In the genomic region with DNA sequence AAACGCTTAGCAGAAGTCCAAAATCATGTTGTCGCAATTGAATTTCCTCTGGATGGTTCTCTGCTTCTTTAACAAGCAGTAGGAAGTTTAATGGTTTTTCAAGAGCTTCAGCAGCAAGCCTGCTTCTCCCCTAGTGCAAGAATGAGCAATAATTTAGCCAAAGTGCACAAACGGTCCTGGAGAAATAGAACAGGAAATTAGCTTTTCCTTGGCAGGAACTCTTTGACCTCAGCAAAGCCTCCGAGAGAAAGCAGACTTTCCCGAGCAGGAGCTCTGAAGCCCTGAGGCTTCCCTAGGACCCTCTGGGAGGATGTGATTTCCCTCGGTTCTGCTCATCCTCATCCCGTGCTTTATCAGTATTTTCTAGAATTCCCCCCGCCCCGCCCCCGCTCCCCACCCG, we compare ENCODE assay signal across 10 mouse cellular contexts. TPM values are rescaled to one million over a fixed set of nuclear protein-coding genes. Genes with fewer than 3 reads are reported as not detected.
DNase-seq lines count a peak whose midpoint lies in the region; ATAC-seq and TF ChIP-seq lines count a peak whose summit lies in the region.
"Had no signal": no experiment of that assay in that cellular context is flagged by ENCODE, and none has a peak within 500 bp of the region (broad histone marks: within the 10 kb centered on the region; RNA-seq: fewer than 3 reads in every experiment).

No protein-coding gene starts in this region.

- no peak overlapping the region for H3K4me2 ChIP-seq in liver, embryonic 11.5 days
- no peak overlapping the region for H3K4me2 ChIP-seq in liver, embryonic 12.5 days
- H3K4me2 ChIP-seq in embryonic facial prominence, embryonic 14.5 days (ENCODE audit: low read depth, low read length): peak overlapping the region; percentile 33

- WGBS in liver, embryonic 11.5 days: 23% methylated on average over 11 of the region's 11 CpGs
- 18% methylated on average over 11 of the region's 11 CpGs for WGBS in liver, embryonic 12.5 days (ENCODE audit: insufficient replicate concordance)
- WGBS in embryonic facial prominence, embryonic 14.5 days: 17% methylated on average over 11 of the region's 11 CpGs
- WGBS in small intestine, adult 2 months: 7% methylated on average over 11 of the region's 11 CpGs

- ATAC-seq in liver, embryonic 11.5 days (replicated peaks; ENCODE audit: low FRiP score): 0 out of 2 replicates have a peak, but pooled peaks have one; percentile 31
- ATAC-seq in liver, embryonic 12.5 days: no peak
- no peak for ATAC-seq in embryonic facial prominence, embryonic 14.5 days (ENCODE audit: low read depth)

- TF ChIP-seq CTCF in small intestine, adult 2 months (IDR thresholded peaks at IDR 0.05; ENCODE audit: extremely low read depth, insufficient read length, insufficient replicate concordance, low read depth, low read length): no peak
- no peak for TF ChIP-seq CTCF in left cerebral cortex, adult 2 months (IDR thresholded peaks at IDR 0.05)

- no peak for DNase-seq in liver, embryonic 11.5 days (ENCODE audit: low spot score)
- peak; percentile 77 for DNase-seq in embryonic facial prominence, embryonic 14.5 days (ENCODE audit: low spot score)
- DNase-seq in heart, postnatal 4 days: peak; percentile 17
- no peak for DNase-seq in cerebellum, adult 18-20 months
- DNase-seq in left cerebral cortex, adult 2 months (ENCODE audit: extremely low spot score in 1 of 2, low spot score in 2 of 2): no peak
- no peak for DNase-seq in urinary bladder, postnatal 14 days (ENCODE audit: low spot score)
- DNase-seq: adrenal gland, postnatal 10 days; thymus, adult 2 months had no signal

- no peak overlapping the region for H3K4me3 ChIP-seq in liver, embryonic 11.5 days (ENCODE audit: low read depth, low read length)
- H3K4me3 ChIP-seq in liver, embryonic 12.5 days: no peak overlapping the region
- no peak overlapping the region for H3K4me3 ChIP-seq in embryonic facial prominence, embryonic 14.5 days (ENCODE audit: low read depth, low read length)
- no peak overlapping the region for H3K4me3 ChIP-seq in small intestine, adult 2 months (ENCODE audit: low read depth, low read length)
- no peak overlapping the region for H3K4me3 ChIP-seq in left cerebral cortex, adult 2 months

- no peaks in the 10 kb centered on the region for H3K36me3 ChIP-seq in liver, embryonic 11.5 days (ENCODE audit: control insufficient read depth, insufficient read depth, low read length)
- H3K36me3 ChIP-seq in liver, embryonic 12.5 days: no peaks in the 10 kb centered on the region
- H3K36me3 ChIP-seq in embryonic facial prominence, embryonic 14.5 days (ENCODE audit: control insufficient read depth, insufficient read depth, low read length): no peaks in the 10 kb centered on the region
- H3K36me3 ChIP-seq in small intestine, adult 2 months (ENCODE audit: control insufficient read depth, insufficient read depth, low read length): no peaks in the 10 kb centered on the region

- H3K27ac ChIP-seq in liver, embryonic 11.5 days (ENCODE audit: low read depth, low read length): peak overlapping the region; percentile 25; the same call in 1 of the 2 replicates
- no peak overlapping the region for H3K27ac ChIP-seq in liver, embryonic 12.5 days
- peak overlapping the region; percentile 71; the same call in 1 of the 2 replicates for H3K27ac ChIP-seq in embryonic facial prominence, embryonic 14.5 days (replicated peaks; ENCODE audit: low read depth, low read length)
- H3K27ac ChIP-seq in small intestine, adult 2 months (ENCODE audit: insufficient read depth, low read depth, low read length): peak overlapping the region; percentile 79; the same call in 1 of the 2 replicates
- no peak overlapping the region for H3K27ac ChIP-seq in left cerebral cortex, adult 2 months

- intact Hi-C loops in left cerebral cortex, adult 2 months (cut with DNase I): no loop called here

- H3K9ac ChIP-seq in liver, embryonic 11.5 days (ENCODE audit: low read depth, low read length): no peak overlapping the region
- H3K9ac ChIP-seq in liver, embryonic 12.5 days: no peak overlapping the region
- no peak overlapping the region for H3K9ac ChIP-seq in embryonic facial prominence, embryonic 14.5 days (ENCODE audit: low read depth, low read length)

- H3K4me1 ChIP-seq in liver, embryonic 11.5 days (replicated peaks; ENCODE audit: control insufficient read depth, insufficient read depth, low read length): peaks cover 8% of the 10 kb centered on the region
- peaks cover 28% of the 10 kb centered on the region for H3K4me1 ChIP-seq in liver, embryonic 12.5 days
- H3K4me1 ChIP-seq in embryonic facial prominence, embryonic 14.5 days (ENCODE audit: control insufficient read depth, insufficient read depth, low read length): peaks cover 41% of the 10 kb centered on the region
- peaks cover 17% of the 10 kb centered on the region; the same call in 1 of the 2 replicates for H3K4me1 ChIP-seq in small intestine, adult 2 months (ENCODE audit: control insufficient read depth, insufficient read depth, insufficient read length, low read length)

- no peak for TF ChIP-seq POLR2A in small intestine, adult 2 months (IDR thresholded peaks at IDR 0.05; ENCODE audit: low read depth, low read length)

- no peaks in the 10 kb centered on the region for H3K27me3 ChIP-seq in liver, embryonic 11.5 days (replicated peaks; ENCODE audit: control insufficient read depth, insufficient read depth, low read length)
- 0 out of 2 replicates have a peak, but pooled peaks cover 4% of the 10 kb centered on the region for H3K27me3 ChIP-seq in liver, embryonic 12.5 days (replicated peaks)
- H3K27me3 ChIP-seq in embryonic facial prominence, embryonic 14.5 days (replicated peaks; ENCODE audit: control insufficient read depth, insufficient read depth, low read length): no peaks in the 10 kb centered on the region
- no peaks in the 10 kb centered on the region for H3K27me3 ChIP-seq in small intestine, adult 2 months (ENCODE audit: control insufficient read depth, insufficient read depth, low read length)

- H3K9me3 ChIP-seq in liver, embryonic 11.5 days (ENCODE audit: control insufficient read depth, low read length): no peaks in the 10 kb centered on the region
- no peaks in the 10 kb centered on the region for H3K9me3 ChIP-seq in liver, embryonic 12.5 days (replicated peaks)
- no peaks in the 10 kb centered on the region for H3K9me3 ChIP-seq in embryonic facial prominence, embryonic 14.5 days (ENCODE audit: control insufficient read depth, low read length)

RNA-seq across cellular contexts. Expression of gene Cped1, which starts 13.3 kb away (rescaled TPM):
- polyA plus RNA-seq in liver, embryonic 11.5 days (2014; fragmentation: Nextera tagmentation; extraction: Ambion mirVana): 6.9 TPM in 2 replicates
- 3.6 and 4.1 TPM in 2 replicates for polyA plus RNA-seq in liver, embryonic 12.5 days (2016; fragmentation: Nextera tagmentation; extraction: Ambion mirVana)
- 25.0 and 29.2 TPM in 2 replicates for polyA plus RNA-seq in embryonic facial prominence, embryonic 14.5 days (2014; fragmentation: Nextera tagmentation; extraction: Ambion mirVana)
- total RNA-seq in heart, postnatal 4 days (2021): 1 to 10 TPM; 7.2 to 9.9 TPM
- polyA plus RNA-seq in small intestine, adult 2 months (2012; rRNA removed): 3.5 and 4.6 TPM in 2 replicates
- 1 to 10 TPM; 3.6 to 4.7 TPM for total RNA-seq in left cerebral cortex, adult 2 months (2021)

RNA-seq across cellular contexts. Expression of gene Ing3, which starts 49.7 kb away (rescaled TPM):
- 28.4 and 29.2 TPM in 2 replicates for polyA plus RNA-seq in liver, embryonic 11.5 days (2014; fragmentation: Nextera tagmentation; extraction: Ambion mirVana)
- 21.8 and 24.9 TPM in 2 replicates for polyA plus RNA-seq in liver, embryonic 12.5 days (2016; fragmentation: Nextera tagmentation; extraction: Ambion mirVana)
- 44.2 and 50.0 TPM in 2 replicates for polyA plus RNA-seq in embryonic facial prominence, embryonic 14.5 days (2014; fragmentation: Nextera tagmentation; extraction: Ambion mirVana)
- total RNA-seq in heart, postnatal 4 days (2021): 10 to 100 TPM; 17.4 to 18.3 TPM
- polyA plus RNA-seq in small intestine, adult 2 months (2012; rRNA removed): 1.5 and 3.0 TPM in 2 replicates
- total RNA-seq in left cerebral cortex, adult 2 months (2021): 10 to 100 TPM; 25.9 to 28.6 TPM

Comparison
In these comparisons a context has a peak if more than half of its experiments do, and no peak if none do; other contexts are left out.
1. H3K27ac ChIP-seq: peak in liver, embryonic 11.5 days (single experiment), embryonic facial prominence, embryonic 14.5 days (single experiment) and small intestine, adult 2 months (single experiment); none in liver, embryonic 12.5 days (single experiment) and left cerebral cortex, adult 2 months (single experiment).
2. DNase-seq: peak in embryonic facial prominence, embryonic 14.5 days (single experiment) and heart, postnatal 4 days (single experiment); none in liver, embryonic 11.5 days (single experiment), cerebellum, adult 18-20 months (0 of 2), left cerebral cortex, adult 2 months (0 of 2) and urinary bladder, postnatal 14 days (single experiment).